Mouse (Mus musculus) liver (tissue): ENCODE data around the gene Cpn1.

ENCODE experiments used
- DNase-seq: peaks from one replicate; pipeline ENCODE4 v3.0.0-alpha.2; 2020; ENCODE audit warnings: mixed read lengths

Gene Cpn1

DNA sequence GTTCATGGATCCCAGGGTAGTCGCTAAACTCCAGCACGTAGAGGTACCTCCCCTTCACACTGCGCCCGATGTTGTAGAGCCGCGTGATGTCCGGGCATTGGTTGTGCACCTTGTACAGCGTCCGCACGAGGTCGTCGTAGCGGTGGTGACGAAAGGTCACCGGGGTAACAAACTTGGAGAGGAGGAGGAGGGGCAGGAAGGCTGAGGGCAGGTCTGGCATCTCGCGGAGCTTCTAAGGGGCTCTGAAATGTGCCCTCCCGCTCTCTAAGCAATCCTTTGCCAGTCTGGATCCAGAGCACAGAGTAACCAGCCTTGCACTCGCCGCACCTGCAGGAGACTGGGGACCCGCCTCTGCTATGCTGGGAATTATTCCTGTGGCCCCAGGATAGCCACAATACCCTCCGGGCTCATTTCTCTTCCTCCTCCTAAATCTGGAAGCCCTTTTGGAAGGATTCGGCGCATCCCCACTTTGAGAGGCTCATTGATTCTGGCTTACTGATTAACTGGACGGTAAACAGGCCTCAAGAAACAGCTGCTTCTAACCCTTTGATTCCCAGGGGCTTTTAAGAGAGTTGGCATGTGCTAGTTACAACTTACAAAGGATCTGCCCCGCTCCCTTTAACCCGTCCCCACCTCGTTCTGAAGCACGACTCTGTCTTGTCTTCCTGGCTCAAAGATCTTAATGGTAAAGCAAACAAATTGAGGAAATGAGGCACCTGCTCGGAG is at the start of gene Cpn1:
Gene Cpn1, minus strand, starts transcription at position 488 of the 726 bp plus-strand sequence.
- DNase-seq = peak; percentile 48

DNA sequence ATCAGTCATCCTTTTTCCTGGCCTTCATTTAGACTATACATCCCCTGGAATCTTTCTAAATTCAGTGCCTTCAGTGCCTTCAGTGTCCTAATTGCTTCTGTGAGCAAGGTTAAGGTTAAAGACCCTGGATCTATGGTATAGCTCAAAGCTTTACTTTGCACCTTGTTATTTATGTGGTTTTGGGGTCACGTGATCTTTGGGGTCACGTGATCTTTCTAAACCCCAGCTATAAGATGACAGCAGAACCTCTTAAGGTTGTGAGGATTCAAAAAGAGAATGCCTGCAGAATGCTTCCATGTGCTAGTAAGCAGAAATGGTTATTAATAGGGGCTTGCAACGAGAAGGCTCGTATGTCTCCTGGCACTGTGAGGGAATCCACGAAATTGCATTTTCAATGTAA is 47.0 kb upstream of the Cpn1 start:
- DNase-seq = no peak

DNA sequence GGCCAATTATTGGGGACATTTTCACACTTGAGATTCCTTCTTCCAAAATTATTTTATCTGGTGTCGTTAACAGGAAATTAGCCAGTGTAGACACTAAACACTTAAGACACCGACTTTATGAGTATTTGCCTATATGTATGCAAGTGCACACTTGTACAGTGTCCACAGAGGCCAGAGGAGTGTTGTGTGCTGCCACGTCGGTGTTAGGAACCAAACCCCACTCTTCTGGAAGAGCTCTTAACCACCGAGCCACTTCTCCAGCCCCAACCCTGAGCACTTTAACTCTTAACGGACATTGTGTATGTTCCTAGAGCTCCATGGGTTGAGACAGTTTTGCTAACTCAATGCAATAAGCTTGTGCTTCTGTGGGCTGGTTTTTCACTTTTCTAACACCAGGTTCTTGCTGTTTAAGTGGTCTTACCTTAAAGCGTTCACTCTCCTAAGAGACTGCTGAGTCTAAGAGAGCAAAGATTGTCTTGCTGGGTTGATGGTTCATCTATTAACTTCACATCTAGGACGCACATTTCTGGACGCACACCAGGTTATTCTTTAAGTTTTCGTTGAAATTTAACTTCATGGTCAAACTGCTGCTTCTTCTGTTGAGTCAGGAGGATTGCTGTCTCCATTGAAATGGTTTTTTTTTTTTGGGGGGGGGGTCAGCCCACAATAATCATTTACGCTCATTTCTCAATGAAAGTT is 45.8 kb upstream of the Cpn1 start:
- no peak for DNase-seq

DNA sequence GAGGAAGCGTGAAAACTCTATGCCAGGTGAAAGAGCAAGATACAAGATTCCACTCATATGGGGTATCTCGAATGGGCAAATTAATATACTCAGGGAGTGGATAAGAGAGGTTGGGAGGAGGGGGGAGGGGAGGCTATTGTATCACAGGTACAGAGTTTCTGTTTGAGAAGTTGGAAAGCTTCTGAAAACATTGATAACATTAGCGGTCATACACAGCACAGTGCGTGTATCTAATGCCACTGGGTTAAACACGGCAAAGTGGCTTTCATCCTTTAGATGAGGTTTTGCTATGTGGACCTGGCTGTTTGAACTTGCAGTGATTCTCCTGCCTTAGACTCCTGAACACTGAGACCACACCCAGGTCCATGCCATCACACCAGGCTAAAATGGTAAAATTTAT is 43.7 kb upstream of the Cpn1 start:
- no peak for DNase-seq

DNA sequence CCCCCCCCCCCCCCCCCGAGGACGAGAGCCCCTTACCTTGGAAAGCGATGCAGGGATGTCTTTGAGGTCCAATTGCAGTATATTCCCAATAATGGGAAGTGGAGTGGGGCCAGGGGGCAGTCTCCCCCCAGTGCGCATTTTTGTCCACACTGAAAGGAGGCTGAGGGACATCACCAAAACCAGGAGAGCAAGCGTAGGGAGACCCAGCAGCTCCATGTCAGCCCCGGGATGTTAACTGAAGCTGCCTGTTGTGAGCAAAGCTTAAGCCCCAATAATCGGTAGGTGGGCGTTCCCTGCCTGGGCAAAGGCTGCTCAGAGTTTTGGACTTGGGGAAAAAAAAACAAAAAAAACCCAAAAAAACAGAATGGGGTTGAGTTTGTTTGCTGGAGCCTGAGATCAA is 42.6 kb upstream of the Cpn1 start, which contains the start of gene Cyp2c23:
Gene Cyp2c23, minus strand, starts transcription at position 237 of the 400 bp plus-strand sequence.
- DNase-seq = no peak

DNA sequence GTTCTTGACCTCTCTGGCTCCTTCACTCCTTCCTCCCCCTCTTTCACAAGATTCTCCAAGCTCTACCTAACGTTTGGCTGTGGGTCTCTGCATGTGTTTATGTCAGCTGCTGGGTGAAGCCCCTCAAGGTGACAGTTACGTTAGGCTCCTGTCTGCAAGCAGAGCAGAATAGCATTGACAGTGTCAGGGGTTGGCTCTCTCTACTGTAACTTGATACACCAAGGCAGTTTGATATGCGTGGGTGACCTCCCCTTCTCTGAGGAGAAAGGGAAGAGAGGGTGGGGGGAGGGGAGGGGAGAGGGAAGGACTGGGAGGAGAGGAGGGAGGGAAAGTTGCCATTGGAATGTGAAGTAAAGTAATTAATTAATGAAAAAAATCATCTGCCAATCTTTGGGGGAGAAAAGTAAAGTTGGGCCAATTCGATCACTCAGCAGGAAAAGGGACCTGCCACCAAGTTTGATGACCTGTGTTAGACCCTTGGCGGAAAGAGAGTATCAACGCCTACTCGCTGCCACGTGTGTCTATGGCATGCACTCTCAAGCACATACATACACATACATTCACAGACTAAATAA is 40.7 kb upstream of the Cpn1 start:
- no peak for DNase-seq

DNA sequence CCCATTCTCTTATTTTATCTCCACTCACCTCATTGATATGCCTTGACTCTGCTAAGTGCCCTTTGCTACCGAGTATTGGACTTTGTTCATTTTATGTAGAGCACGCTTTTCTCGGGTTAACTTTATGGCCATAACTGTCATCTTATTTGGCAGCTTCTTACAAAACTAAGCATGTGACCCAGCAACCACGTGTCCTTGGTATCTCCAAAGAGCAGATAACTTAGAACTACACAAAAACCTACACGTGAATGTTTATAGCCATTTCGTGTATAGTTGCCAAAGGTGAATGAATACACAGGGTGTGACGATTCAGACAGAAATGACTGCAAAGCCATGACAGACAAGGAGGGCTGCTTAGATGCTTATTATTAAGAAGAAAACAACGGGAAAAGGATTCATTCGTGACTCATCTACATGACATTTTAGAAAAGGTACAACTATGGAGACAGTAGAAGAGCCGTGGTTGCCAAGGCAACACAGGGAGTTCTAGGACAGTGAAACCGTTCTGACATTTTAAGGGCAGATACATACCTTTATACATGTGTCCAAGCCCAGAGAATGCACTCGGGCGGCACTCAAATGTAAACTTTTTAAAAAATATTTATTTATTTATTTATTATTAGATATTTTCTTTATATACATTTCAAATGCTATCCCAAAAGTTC is 38.7 kb upstream of the Cpn1 start:
- DNase-seq = no peak

DNA sequence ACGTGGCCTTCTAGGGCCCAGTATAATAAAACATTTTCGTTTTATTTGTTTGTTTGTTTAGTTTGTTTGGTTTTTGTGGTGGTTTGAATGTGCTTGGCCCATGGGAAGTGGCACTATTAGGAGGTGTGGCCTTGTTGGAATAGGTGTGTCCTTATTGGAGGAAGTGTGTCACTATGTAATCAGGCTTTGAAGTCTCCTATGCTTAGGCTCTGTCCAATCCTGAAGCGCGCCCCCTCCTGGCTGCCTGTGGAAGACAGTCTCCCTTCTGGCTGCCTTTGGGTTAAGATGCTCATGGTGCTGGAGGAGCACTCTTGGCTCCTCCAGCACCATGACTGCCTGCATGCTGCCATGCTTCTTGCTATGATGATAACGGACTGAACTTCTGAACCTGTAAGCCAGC is 36.7 kb upstream of the Cpn1 start:
- peak; percentile 19 for DNase-seq

DNA sequence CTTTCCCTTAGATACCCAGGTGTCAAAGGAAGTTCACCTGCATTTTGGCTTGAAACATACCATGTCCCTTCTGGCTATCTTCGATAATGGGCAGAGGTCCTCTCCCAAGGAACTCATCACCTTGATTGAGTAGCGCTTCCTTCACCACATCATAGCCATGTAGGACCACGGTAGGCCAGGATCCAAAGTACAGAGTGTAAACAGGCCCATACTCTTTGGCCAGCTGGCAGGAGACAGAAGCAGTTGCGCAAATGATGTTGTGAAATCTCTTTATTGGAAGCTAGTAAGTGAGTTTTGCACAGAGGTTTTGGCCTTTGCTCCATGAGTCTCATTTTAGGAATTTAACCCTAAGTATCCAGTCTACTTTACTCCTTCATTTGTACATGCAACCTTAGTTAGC is 35.1 kb upstream of the Cpn1 start:
- no peak for DNase-seq

DNA sequence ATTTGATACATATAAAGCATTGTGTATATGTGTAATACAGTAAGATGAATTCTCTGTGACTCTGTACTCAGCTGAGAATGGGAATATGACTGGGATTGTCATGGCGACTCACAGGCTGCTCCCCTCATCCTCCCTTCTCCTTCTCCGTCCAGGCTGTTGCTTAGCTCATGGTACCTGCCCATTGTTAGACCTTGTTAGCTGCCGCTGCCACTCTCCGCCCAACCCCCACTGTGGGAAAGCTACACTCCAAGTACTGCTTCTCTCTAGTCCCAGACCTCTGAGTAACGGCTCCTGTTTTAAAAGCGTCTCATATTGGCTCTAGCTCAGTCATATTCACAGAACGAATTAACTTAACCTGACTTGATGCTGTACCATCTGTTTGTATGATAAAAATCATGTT is 33.4 kb upstream of the Cpn1 start:
- DNase-seq = no peak

DNA sequence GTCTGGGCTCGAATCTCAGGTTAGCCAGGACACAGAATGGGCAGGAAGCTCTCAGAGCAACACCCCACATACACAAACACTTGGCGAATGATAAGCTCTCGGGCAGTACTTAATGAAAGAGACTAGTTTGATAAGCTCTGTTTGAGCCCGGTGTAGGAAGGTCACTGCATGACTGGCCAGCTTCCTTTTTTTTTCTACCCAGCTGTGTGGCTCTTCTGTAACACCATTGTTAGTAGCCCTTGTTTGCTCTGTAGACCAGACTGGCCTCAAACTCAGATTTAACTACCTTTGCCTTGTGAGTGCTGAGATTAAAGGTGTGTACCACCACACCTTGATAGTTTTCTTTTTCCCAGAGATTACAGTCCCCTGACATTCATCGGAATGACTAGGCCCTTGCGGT is 27.5 kb upstream of the Cpn1 start:
- DNase-seq = no peak

DNA sequence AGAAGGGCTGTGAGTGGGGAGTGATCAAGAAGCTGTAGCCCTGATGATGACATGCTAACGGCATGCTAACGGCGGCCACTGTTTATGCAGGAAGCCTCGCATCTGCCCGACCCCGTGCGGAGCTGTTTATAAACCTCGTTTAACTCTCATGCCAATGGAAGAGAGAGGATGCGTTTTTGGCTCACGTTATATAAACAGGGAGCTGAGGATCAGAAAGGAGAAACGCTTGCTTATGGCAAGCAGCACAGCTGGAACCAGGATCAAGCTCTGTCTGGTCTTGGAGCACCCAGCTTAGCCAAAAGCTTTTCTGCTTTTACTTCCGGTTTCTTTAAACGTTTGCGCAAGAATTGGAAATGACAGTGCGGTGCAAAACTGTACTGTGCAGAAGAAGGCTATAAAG is 22.4 kb upstream of the Cpn1 start:
- no peak for DNase-seq

DNA sequence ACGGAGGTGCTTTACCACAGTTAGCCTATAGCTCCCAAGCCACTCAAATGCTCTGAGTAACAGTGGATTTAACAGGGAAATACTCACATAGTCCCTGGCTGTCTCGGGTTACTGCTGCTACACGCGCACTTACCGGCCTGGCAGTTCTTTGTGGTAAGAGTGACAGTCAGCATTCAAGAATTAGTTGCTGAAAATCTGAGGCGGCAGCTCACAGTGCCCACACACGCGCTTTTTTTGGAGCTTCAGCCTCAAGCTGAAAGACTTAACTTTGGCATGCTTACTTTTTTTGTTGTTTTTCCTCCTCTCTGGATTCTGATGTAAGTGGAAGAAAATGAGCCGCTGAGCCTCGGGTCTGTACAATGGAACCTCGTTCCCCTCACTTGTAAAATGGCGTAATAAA is 20.8 kb upstream of the Cpn1 start:
- DNase-seq = no peak

DNA sequence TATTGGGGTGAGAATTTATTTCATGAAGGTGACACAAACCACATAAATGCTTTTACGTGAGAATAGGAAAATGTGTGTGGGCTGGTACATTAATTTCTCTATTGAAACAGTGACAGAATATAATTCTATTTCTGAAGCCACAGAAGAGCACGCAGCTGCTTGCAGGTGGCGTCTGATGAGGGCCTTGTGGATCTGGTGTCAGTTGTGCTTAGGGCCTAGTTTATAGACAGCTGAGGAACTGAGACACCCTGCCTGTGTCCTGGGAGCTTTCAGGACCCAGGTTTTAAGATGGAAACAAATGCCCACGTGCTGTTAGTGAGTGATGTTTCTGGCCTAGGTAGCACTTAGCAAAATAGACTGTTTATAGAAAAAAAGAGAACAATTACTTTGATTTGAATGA is 18.7 kb upstream of the Cpn1 start:
- DNase-seq = no peak

DNA sequence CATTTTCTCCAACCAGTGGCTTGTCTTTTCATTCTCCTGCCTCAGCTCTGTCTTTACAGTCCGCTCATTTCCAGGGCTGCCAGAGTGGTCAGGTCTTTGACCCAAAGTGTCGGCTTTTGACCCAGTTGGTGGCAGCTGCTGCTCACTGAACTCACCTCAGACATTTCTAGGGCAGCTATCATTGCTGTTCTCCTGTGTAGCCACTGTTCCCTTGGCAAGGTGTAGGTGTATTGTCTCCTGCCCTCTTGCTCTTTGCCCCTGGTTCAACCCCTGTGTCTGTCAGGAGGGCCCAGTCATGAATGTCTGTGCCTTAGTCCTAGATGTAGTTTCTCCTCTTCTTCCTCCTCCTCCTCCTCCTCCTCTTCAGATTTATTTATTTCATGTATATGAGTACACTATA is 17.9 kb upstream of the Cpn1 start:
- no peak for DNase-seq

DNA sequence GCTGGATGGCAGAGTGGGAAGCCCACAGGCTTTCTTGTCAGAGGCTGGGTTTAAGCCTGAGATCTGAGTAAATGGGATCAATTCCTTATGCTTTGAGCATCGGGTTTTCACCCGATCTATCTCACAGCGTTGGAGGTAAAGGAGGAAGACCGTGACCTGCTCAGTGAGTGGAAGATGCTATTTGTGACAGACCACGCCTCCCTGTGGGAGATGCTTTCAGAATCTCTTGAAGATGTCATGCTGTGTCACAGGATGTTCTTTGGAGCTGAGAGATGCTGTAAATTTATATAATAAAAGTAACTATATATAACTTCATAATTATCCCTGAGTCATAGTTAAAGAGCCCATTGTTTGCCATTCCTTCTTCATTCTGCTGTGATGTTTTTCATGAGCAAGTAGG is 14.4 kb upstream of the Cpn1 start:
- no peak for DNase-seq

DNA sequence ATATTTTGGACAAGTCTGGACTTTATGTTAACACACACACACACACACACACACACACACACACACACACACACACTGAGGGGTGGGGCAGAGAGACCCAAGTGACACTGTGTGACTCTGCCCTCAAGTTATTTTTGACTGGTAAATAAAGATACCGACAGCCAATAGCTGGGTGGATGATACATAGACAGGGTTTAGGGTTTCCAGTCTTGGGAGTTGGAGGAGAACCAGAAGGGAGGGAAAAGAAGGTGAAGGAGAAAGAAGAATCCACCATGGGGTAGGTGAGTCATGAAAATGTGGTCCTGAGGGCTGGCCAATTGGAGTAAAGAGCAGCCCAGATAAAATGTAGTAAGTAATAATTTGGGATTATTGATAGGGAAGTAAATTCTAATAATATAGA is 13.7 kb upstream of the Cpn1 start:
- no peak for DNase-seq

DNA sequence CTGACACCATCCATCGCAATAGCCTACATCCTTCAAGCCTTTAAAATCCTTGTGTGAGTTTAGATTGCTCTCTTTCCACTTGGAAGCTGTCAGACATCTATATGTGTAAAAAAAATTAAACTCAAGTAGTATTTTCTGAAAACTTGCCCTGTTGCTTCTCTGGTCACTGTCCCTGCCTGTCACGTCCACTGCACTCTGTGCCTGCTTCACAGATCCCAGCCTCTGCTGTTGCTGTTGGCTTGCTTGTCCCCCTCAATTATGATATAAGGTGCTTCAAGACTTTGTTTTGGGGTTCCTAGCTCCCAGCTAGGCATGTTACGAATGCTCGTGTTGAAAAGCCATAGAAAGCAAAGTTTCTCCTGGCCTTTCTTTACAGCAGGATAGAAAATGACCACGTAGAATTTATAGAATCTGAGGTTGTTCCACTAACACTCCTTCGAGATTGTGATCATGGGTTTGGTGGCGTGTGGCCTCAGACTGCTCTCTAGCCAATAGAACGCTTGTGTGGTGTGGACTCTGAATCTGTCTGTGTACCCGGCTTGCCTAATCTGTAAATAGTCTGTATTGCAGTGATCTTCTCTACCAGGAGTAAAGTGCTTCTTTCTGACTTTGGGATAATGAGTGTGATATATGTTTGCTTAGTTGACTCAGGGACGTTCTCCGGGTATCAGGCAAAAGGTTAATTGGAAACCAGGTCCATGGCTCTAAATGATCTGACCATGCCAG is 12.6 kb upstream of the Cpn1 start:
- DNase-seq = peak; percentile 22

DNA sequence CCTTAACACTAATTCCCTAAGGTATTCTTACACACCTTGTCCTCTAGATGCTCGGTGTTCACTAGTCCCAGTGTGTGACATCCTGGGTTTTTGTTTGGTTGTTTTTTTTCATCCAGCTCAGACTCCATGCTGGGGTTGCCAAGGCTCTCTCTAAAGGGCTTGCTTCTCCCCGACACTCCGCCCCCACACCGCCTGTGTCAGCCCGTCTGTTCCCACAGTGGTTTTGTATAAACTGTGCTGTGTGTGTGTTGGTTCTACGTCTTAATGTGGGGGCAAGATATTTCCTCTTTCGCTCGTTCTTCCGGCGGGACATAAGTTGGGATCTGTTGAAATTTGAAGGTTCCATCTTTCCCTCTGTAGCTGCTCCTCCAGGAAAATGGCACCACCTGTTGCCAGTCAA is 11.7 kb upstream of the Cpn1 start:
- DNase-seq = no peak

DNA sequence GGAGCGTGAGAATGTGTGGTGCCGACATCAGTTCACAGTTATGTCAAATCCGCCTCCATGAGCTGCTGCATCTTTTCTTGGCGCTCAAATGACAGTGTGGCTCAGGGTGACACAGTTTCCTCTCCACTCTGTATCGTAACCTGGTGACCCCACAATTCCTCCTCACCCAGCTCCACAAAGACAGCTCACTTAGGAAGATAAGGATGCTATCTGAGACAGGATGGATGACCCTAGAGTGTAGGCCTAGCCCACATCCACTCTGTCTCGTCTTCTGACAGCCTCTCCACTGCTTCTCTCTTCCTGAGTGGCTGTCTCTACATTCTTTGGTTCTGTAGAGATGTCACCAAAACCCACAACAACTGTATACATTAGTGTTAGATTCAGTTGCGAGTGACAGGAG is 9.1 kb upstream of the Cpn1 start:
- DNase-seq = no peak

DNA sequence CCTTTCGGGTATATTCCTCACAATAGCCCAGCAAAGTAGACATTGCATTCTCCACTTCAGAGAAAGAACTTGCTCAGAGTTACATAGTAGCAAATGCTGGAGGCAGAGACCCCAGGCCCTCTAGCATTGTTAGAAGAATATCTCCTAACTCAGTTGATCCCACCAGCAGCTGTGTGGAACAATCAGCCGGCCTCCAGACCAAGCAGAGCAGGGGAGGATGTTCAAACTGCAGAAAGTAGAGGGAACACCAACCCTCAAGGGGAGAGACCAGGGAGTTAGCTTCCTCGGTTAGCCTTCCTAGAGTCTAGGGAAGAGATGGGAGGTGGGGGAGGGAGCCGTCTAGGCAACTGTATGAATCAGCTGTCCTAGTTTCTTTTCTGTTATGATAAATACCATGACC is 6.1 kb upstream of the Cpn1 start:
- no peak for DNase-seq

DNA sequence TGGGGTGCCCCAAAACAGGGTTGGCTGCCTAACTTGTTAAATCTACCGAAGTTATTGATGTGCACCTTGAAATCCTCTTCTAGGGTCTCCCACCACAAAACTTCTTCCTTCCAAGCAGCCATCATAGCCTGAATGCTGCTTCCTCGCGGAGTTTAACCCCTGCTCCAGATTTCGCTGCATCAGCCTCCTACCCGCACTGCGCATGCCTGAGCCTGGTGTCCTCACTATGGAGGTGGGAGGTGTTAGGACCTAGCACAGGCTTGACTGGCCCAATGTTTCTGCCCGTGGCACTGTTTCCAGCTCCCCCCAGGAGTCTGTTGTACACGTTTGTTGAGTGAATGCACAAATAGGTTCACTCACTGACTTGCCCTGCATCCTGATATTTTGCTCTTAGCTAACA is 4.0 kb upstream of the Cpn1 start:
- DNase-seq = no peak

DNA sequence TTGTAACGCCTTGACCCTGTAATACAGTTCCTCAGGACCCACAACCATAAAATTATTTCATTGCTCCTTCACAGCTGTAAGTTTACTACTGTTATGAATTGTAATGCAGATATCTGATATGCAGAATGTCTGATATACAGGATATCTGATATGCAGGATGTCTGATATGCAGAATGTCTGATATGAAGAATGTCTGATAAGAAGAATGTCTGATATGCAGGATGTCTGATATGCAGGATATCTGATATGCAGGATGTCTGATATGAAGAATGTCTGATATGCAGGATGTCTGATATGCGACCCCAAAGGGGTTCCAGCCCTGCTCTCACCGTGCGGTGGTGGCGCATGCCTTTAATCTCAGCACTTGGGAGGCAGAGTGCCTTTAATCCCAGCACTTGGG is 4.4 kb downstream of the Cpn1 start:
- DNase-seq = no peak
